Mouse (Mus musculus) layer of hippocampus, adult 18-20 months (tissue): ENCODE data around the gene Ms4a14. TPM values are rescaled to one million over a fixed set of nuclear protein-coding genes. Genes with fewer than 3 reads are reported as not detected.
"Not testable (repeated sequence)": the region's sequence is repeated elsewhere in the genome, so short reads cannot be mapped to it uniquely, and the experiment has no call there.

Experiments used
- DNase-seq, 2 experiments: peaks; one replicate each; pipeline ENCODE4 v3.0.0; 2022; ENCODE audit warnings: low spot score in 2 of 2
- total RNA-seq, 2 experiments: library from RNA; stranded (reverse); gene quantifications; 2 replicates each; pipeline ENCODE4 v1.2.3; 2021

Ms4a14 gene
- total RNA-seq, 2 experiments from 2014 or later: not detected

DNA sequence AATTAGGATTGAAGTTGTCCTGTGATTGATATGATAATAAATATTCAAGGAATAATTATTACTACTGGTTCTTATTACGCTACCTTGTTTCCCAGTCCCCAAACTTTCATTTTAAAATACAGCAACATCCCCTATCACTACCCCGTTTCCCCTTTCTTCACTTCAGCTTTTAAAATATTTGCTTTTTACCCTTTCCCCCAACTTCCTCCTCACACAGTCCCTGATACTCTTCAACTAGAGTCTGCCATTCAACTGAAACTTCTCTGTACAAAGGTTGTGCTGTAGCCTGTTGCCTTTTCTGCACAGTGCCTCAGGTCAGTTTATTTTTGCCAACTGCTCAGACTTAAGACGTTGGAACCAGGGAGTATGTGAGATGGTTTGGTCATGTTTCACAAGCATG is 50.7 kb downstream of the Ms4a14 start:
- DNase-seq: no peak

DNA sequence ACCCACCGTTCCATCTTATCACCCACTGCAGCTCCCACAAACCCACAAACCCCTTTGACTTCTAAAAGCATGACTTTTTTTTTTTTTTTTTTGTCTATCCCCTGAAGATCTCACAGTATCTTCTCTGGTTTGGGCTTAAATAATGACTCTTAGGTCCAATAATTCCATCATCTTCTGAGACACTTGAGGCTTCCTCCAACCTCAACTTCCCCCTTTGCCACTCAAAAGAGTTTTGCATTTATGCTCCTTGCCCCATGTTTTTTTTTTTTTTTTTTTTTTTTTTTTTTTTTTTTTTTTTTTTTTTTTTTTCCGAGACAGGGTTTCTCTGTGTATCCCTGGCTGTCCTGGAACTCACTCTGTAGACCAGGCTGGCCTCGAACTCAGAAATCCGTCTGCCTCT is 51.3 kb downstream of the Ms4a14 start:
- not testable (repeated sequence) for DNase-seq

- DNase-seq: no peak
Observed at GRCm38 (mm10) chr19:11261522-11261921, 52.7 kb downstream of the Ms4a14 start.

Other genes with a start within 250 kb of the Ms4a14 start
- gene Ms4a8a, start 233.4 kb downstream of the Ms4a14 start, total RNA-seq: under 1 TPM in 1 of 2 experiments, not detected in 1; 0.30 TPM
- not detected for gene 1700017D01Rik, start 183.6 kb downstream of the Ms4a14 start, total RNA-seq
- not detected for gene 1700025F22Rik, start 149.1 kb downstream of the Ms4a14 start, total RNA-seq
- not detected for gene Ms4a13, start 117.7 kb downstream of the Ms4a14 start, total RNA-seq
- gene Ms4a12, start 82.0 kb downstream of the Ms4a14 start, total RNA-seq: not detected
- gene Ms4a1, start 48.2 kb downstream of the Ms4a14 start, total RNA-seq: not detected
- not detected for gene Ms4a5, start 30.6 kb downstream of the Ms4a14 start, total RNA-seq
- under 1 TPM; 0.37 to 0.41 TPM for gene Ms4a7, start 21.7 kb upstream of the Ms4a14 start, total RNA-seq
- gene Ms4a4a, start 61.1 kb upstream of the Ms4a14 start, total RNA-seq: 1 to 10 TPM in 1 of 2 experiments, under 1 TPM in 1; 0.52 to 1.1 TPM
- not detected for gene Ms4a4c, start 90.3 kb upstream of the Ms4a14 start, total RNA-seq
- not detected for gene Ms4a4b, start 129.1 kb upstream of the Ms4a14 start, total RNA-seq
- 1 to 10 TPM; 1.3 to 1.8 TPM for gene Ms4a6c, start 154.9 kb upstream of the Ms4a14 start, total RNA-seq
- under 1 TPM in 1 of 2 experiments, not detected in 1; 0.20 TPM for gene Gm8369, start 171.5 kb upstream of the Ms4a14 start, total RNA-seq
- 1 to 10 TPM; 1.2 to 2.1 TPM for gene Ms4a6b, start 202.1 kb upstream of the Ms4a14 start, total RNA-seq
- gene Ms4a4d, start 222.3 kb upstream of the Ms4a14 start, total RNA-seq: not detected